Mouse (Mus musculus): ENCODE measurements around the gene Pnmt.

- TF ChIP-seq CTCF (IDR thresholded peaks at IDR 0.05; ENCODE audit: low read depth) (no peak), EP300 (IDR thresholded peaks at IDR 0.05; ENCODE audit: low read depth) (no peak)
Measured at GRCm38 (mm10) chr11:98346168-98346567, 40.1 kb upstream of the Pnmt start.

Measured in heart, postnatal 0 days (tissue).